ENCODE assay signal across 23 mouse cellular contexts in the genomic region with DNA sequence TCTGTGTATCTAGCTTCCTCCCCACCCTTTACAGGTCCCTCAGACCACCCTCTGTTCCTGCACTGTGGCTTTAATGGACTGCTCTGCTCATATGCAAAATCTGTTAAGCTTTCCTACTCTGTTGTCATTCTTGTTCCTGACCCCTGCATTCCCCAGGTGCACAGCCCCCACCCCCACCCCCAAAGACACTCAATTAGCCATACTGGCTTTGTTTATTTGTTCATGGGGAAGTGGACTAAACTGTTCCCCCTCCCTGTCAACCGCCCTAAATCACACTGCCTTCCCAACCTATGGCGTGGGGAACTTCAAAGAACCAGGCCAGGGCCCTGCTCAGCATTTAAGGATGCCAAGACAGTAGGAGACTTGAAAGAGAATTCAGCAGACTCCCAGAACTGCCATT.
DNase-seq lines count a peak whose midpoint lies in the region; ATAC-seq and TF ChIP-seq lines count a peak whose summit lies in the region.
"Had no signal": no experiment of that assay in that cellular context is flagged by ENCODE, and none has a peak within 500 bp of the region (broad histone marks: within the 10 kb centered on the region; RNA-seq: fewer than 3 reads in every experiment).

No protein-coding gene starts in this region.

- no peaks in the 10 kb centered on the region; the same call in 1 of the 2 replicates for H3K4me1 ChIP-seq in kidney, postnatal 0 days (replicated peaks; ENCODE audit: insufficient read depth, low read length)
- H3K4me1 ChIP-seq in embryonic facial prominence, embryonic 14.5 days (ENCODE audit: control insufficient read depth, insufficient read depth, low read length), result peaks cover 6% of the 10 kb centered on the region; the same call in 1 of the 2 replicates
- H3K4me1 ChIP-seq: stomach, embryonic 15.5 days had no signal

- no peak overlapping the region for H3K4me3 ChIP-seq in kidney, postnatal 0 days (replicated peaks; ENCODE audit: low read depth, low read length)
- no peak overlapping the region for H3K4me3 ChIP-seq in embryonic facial prominence, embryonic 14.5 days (ENCODE audit: low read depth, low read length)
- H3K4me3 ChIP-seq: heart, embryonic 13.5 days; limb, embryonic 15.5 days; stomach, embryonic 15.5 days had no signal

- 0 out of 2 replicates have a peak, but pooled peaks have one; percentile 33 for ATAC-seq in kidney, postnatal 0 days (replicated peaks; ENCODE audit: low FRiP score, low read depth)
- no peak for ATAC-seq in embryonic facial prominence, embryonic 14.5 days (ENCODE audit: low read depth)
- ATAC-seq in CD4-positive, CD25-positive, alpha-beta regulatory T cell, adult 4 months, result no peak
- ATAC-seq: activated CD4-positive, CD25-positive, alpha-beta regulatory T cell, adult 4 months; liver, postnatal 0 days had no signal

- H3K9me3 ChIP-seq in kidney, postnatal 0 days (replicated peaks; ENCODE audit: low read length), result no peaks in the 10 kb centered on the region
- no peaks in the 10 kb centered on the region for H3K9me3 ChIP-seq in embryonic facial prominence, embryonic 14.5 days (ENCODE audit: control insufficient read depth, low read length)
- H3K9me3 ChIP-seq: limb, embryonic 15.5 days; stomach, embryonic 15.5 days had no signal

- no peak overlapping the region for H3K9ac ChIP-seq in kidney, postnatal 0 days (ENCODE audit: low read depth, low read length)
- H3K9ac ChIP-seq in embryonic facial prominence, embryonic 14.5 days (ENCODE audit: low read depth, low read length), result no peak overlapping the region
- H3K9ac ChIP-seq: heart, embryonic 13.5 days; limb, embryonic 15.5 days; liver, postnatal 0 days; stomach, embryonic 15.5 days had no signal

- no peak overlapping the region for H3K4me2 ChIP-seq in kidney, postnatal 0 days (ENCODE audit: low read length)
- no peak overlapping the region for H3K4me2 ChIP-seq in embryonic facial prominence, embryonic 14.5 days (ENCODE audit: low read depth, low read length)
- H3K4me2 ChIP-seq: heart, embryonic 13.5 days; limb, embryonic 15.5 days; stomach, embryonic 15.5 days had no signal

- DNase-seq in adrenal gland, postnatal 14 days, result peak; percentile 11
- DNase-seq in adrenal gland, adult 8-10 months, result no peak
- peak; percentile 57 for DNase-seq in kidney, postnatal 0 days (ENCODE audit: low spot score)
- no peak for DNase-seq in kidney, postnatal 10 days
- peak; percentile 69 for DNase-seq in embryo, embryonic 10 days (ENCODE audit: low spot score)
- no peak for DNase-seq in embryonic facial prominence, embryonic 14.5 days (ENCODE audit: low spot score)
- DNase-seq in right cerebral cortex, postnatal 14 days, result no peak
- DNase-seq: adrenal gland, postnatal 36 days; cerebellum, adult 8-10 months; heart, postnatal 4 days; kidney, adult 18-20 months; layer of hippocampus, adult 9-11 months; liver, postnatal 0 days; lung, postnatal 36 days; midbrain, embryonic 14.5 days; right cerebral cortex, adult 18-20 months; spleen, adult 18-20 months; thymus, adult 2 months had no signal

- WGBS in kidney, postnatal 0 days, result 22% methylated on average over 2 of the region's 2 CpGs
- 28% methylated on average over 2 of the region's 2 CpGs for WGBS in embryonic facial prominence, embryonic 14.5 days

- no peak overlapping the region for H3K27ac ChIP-seq in kidney, postnatal 0 days
- peak overlapping the region; percentile 24; the same call in 1 of the 2 replicates for H3K27ac ChIP-seq in embryonic facial prominence, embryonic 14.5 days (replicated peaks; ENCODE audit: low read depth, low read length)
- H3K27ac ChIP-seq: heart, embryonic 13.5 days; limb, embryonic 15.5 days; stomach, embryonic 15.5 days had no signal

- H3K27me3 ChIP-seq in kidney, postnatal 0 days (ENCODE audit: insufficient read depth, low read length), result no peaks in the 10 kb centered on the region
- H3K27me3 ChIP-seq in embryonic facial prominence, embryonic 14.5 days (replicated peaks; ENCODE audit: control insufficient read depth, insufficient read depth, low read length), result no peaks in the 10 kb centered on the region
- H3K27me3 ChIP-seq: heart, embryonic 13.5 days; limb, embryonic 15.5 days; stomach, embryonic 15.5 days had no signal

- no peak for TF ChIP-seq CTCF in kidney, postnatal 0 days (IDR thresholded peaks at IDR 0.05; ENCODE audit: low read depth)

- no peaks in the 10 kb centered on the region for H3K36me3 ChIP-seq in kidney, postnatal 0 days (ENCODE audit: insufficient read depth, low read length)
- H3K36me3 ChIP-seq in embryonic facial prominence, embryonic 14.5 days (ENCODE audit: control insufficient read depth, insufficient read depth, low read length), result no peaks in the 10 kb centered on the region
- H3K36me3 ChIP-seq: heart, embryonic 13.5 days; limb, embryonic 15.5 days; stomach, embryonic 15.5 days had no signal

Comparison
In these comparisons a context has a peak if more than half of its experiments do, and no peak if none do; other contexts are left out.
1. DNase-seq: peak in adrenal gland, postnatal 14 days (single experiment), kidney, postnatal 0 days (single experiment) and embryo, embryonic 10 days (single experiment); none in adrenal gland, adult 8-10 months (single experiment), kidney, postnatal 10 days (single experiment), embryonic facial prominence, embryonic 14.5 days (single experiment) and right cerebral cortex, postnatal 14 days (single experiment).